Mouse (Mus musculus) forebrain, postnatal 0 days (tissue): Measurements from ENCODE around the gene Zfp229. TPM values are rescaled to one million over a fixed set of nuclear protein-coding genes. Genes with fewer than 3 reads are reported as not detected.

Source experiments
- polyA plus RNA-seq: library from polyadenylated mRNA; unstranded; fragments of >200 nt; fragmentation: Nextera tagmentation; extraction: Ambion mirVana; gene quantifications from 2 replicates; pipeline ENCODE4 v1.2.1, GENCODE M21; 2015
- total RNA-seq: library from RNA; depleted of rRNA; stranded (reverse); fragments of >200 nt; gene quantifications from 2 replicates; pipeline ENCODE4 v1.2.3, GENCODE M21; 2014; rRNA removed

Zfp229 gene
- total and polyA plus RNA-seq, 2 experiments from 2014 or later = 5.2 to 24.4 TPM

Other genes starting within 250 kb of the Zfp229 start
- gene Zfp53, start 241.8 kb upstream of the Zfp229 start, total RNA-seq = 6.2 and 6.6 TPM in 2 replicates
- 8.0 and 11.3 TPM in 2 replicates for gene Zfp53, start 241.8 kb upstream of the Zfp229 start, polyA plus RNA-seq
- gene Zfp52, start 195.3 kb upstream of the Zfp229 start, total RNA-seq = 3.2 and 4.9 TPM in 2 replicates
- gene Zfp52, start 195.3 kb upstream of the Zfp229 start, polyA plus RNA-seq = 1.7 and 2.1 TPM in 2 replicates
- 21.0 and 21.8 TPM in 2 replicates for gene Zfp948, start 163.8 kb upstream of the Zfp229 start, total RNA-seq
- gene Zfp948, start 163.8 kb upstream of the Zfp229 start, polyA plus RNA-seq = 12.9 and 15.5 TPM in 2 replicates
- gene Zfp983, start 80.2 kb upstream of the Zfp229 start, total RNA-seq = 6.5 and 10.2 TPM in 2 replicates
- gene Zfp983, start 80.2 kb upstream of the Zfp229 start, polyA plus RNA-seq = 5.9 and 6.6 TPM in 2 replicates
- not detected in 2 replicates for gene Gm10226, start 38.9 kb upstream of the Zfp229 start, total RNA-seq
- 7.4 and 10.2 TPM in 2 replicates for gene Gm10226, start 38.9 kb upstream of the Zfp229 start, polyA plus RNA-seq
- gene Zfp760, start 23.1 kb upstream of the Zfp229 start, total RNA-seq = 10.5 and 12.1 TPM in 2 replicates
- gene Zfp760, start 23.1 kb upstream of the Zfp229 start, polyA plus RNA-seq = 5.5 and 6.3 TPM in 2 replicates
- 1.5 and 1.9 TPM in 2 replicates for gene Zfp820, start 115.0 kb downstream of the Zfp229 start, total RNA-seq
- 0.92 and 1.1 TPM in 2 replicates for gene Zfp820, start 115.0 kb downstream of the Zfp229 start, polyA plus RNA-seq
- gene Zfp995, start 179.1 kb downstream of the Zfp229 start, total RNA-seq = 8.5 and 11.4 TPM in 2 replicates
- gene Zfp995, start 179.1 kb downstream of the Zfp229 start, polyA plus RNA-seq = 9.6 and 9.7 TPM in 2 replicates
- gene Zfp942, start 231.7 kb downstream of the Zfp229 start, total RNA-seq = 20.7 and 25.6 TPM in 2 replicates
- 13.7 and 16.9 TPM in 2 replicates for gene Zfp942, start 231.7 kb downstream of the Zfp229 start, polyA plus RNA-seq
- gene Zfp943, start 231.8 kb downstream of the Zfp229 start, total RNA-seq = 20.8 and 21.5 TPM in 2 replicates
- gene Zfp943, start 231.8 kb downstream of the Zfp229 start, polyA plus RNA-seq = 13.3 and 14.8 TPM in 2 replicates